19 mouse cellular contexts compared by ENCODE assay signal in the genomic region with DNA sequence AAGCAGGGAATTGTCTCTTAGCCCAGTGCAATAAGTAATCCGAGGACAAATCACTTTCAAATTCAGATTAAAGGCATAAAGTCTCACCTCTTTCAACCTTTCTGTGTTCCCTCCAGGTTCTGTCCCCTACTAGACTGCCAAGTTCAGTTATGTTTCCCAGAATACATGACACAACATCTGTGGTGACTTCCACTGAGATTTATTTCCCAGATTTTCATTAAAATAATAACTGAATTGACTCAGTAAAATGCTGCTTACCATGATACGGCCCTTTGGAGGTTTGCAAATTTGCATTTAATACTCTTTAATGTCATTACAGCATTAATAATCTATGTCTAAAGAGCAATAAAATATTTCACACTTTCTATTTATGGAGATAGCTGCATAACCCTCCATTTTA.
"Had no signal": no experiment of that assay in that cellular context is flagged by ENCODE, and none has a peak within 500 bp of the region (broad histone marks: within the 10 kb centered on the region; RNA-seq: fewer than 3 reads in every experiment).

No protein-coding gene starts in this region.

- H3K4me2 ChIP-seq: liver, embryonic 11.5 days; liver, embryonic 13.5 days; liver, embryonic 15.5 days; lung, embryonic 15.5 days; midbrain, embryonic 12.5 days; midbrain, embryonic 15.5 days; stomach, embryonic 15.5 days had no signal

- DNase-seq: liver, embryonic 13.5 days; liver, postnatal 0 days; lung, adult 2 months; lung, postnatal 14 days; lung, postnatal 36 days; right cerebral cortex, postnatal 14 days; thymus, adult 2 months; thymus, postnatal 25 days; thymus, postnatal 4 days had no signal

- ATAC-seq: liver, postnatal 0 days; lung, postnatal 0 days; midbrain, embryonic 15.5 days had no signal

- H3K4me1 ChIP-seq: liver, embryonic 13.5 days; liver, embryonic 15.5 days; lung, embryonic 15.5 days; megakaryocyte, embryonic 14.5 days; midbrain, embryonic 12.5 days; midbrain, embryonic 15.5 days; stomach, embryonic 15.5 days had no signal

- H3K9ac ChIP-seq: liver, embryonic 13.5 days; liver, embryonic 15.5 days; liver, postnatal 0 days; lung, embryonic 15.5 days; midbrain, embryonic 12.5 days; midbrain, embryonic 15.5 days; stomach, embryonic 15.5 days had no signal

- H3K4me3 ChIP-seq: liver, embryonic 13.5 days; liver, embryonic 15.5 days; lung, embryonic 15.5 days; megakaryocyte, embryonic 14.5 days; midbrain, embryonic 12.5 days; midbrain, embryonic 15.5 days; stomach, embryonic 15.5 days had no signal

- H3K36me3 ChIP-seq: liver, embryonic 13.5 days; liver, embryonic 15.5 days; lung, embryonic 15.5 days; midbrain, embryonic 12.5 days; midbrain, embryonic 15.5 days; stomach, embryonic 15.5 days had no signal

- H3K27me3 ChIP-seq: liver, embryonic 13.5 days; liver, embryonic 15.5 days; lung, embryonic 15.5 days; megakaryocyte, embryonic 14.5 days; midbrain, embryonic 12.5 days; midbrain, embryonic 15.5 days; stomach, embryonic 15.5 days had no signal

- H3K27ac ChIP-seq: liver, embryonic 13.5 days; liver, embryonic 15.5 days; lung, embryonic 15.5 days; macrophage; midbrain, embryonic 12.5 days; midbrain, embryonic 15.5 days; stomach, embryonic 15.5 days; stomach, postnatal 0 days had no signal

- H3K9me3 ChIP-seq: liver, embryonic 13.5 days; liver, embryonic 15.5 days; lung, embryonic 15.5 days; midbrain, embryonic 12.5 days; midbrain, embryonic 15.5 days; stomach, embryonic 15.5 days had no signal
